Mouse (Mus musculus) forebrain, embryonic 12.5 days (tissue): Measurements from ENCODE around the gene Fam19a2. TPM values are rescaled to one million over a fixed set of nuclear protein-coding genes. Genes with fewer than 3 reads are reported as not detected.

Source experiments
- polyA plus RNA-seq: library from polyadenylated mRNA; unstranded; fragments of >200 nt; fragmentation: Nextera tagmentation; extraction: Ambion mirVana; gene quantifications from 2 replicates; pipeline ENCODE4 v1.2.1, GENCODE M21; 2016

The Fam19a2 gene
- polyA plus RNA-seq, 1 experiment from 2014 or later = 10.2 TPM

Other genes with a start within 250 kb of the Fam19a2 start
- 39.1 and 41.8 TPM in 2 replicates for gene Mon2, start 187.5 kb upstream of the Fam19a2 start, polyA plus RNA-seq
- 69.0 and 74.3 TPM in 2 replicates for gene Usp15, start 67.0 kb upstream of the Fam19a2 start, polyA plus RNA-seq